Mouse (Mus musculus) urinary bladder, postnatal 14 days (tissue): ENCODE measurements around the gene Capns2.

Experiments
- DNase-seq: peaks from one replicate; pipeline ENCODE4 v3.0.0; 2021; ENCODE audit warnings: low spot score

Gene Capns2

DNA sequence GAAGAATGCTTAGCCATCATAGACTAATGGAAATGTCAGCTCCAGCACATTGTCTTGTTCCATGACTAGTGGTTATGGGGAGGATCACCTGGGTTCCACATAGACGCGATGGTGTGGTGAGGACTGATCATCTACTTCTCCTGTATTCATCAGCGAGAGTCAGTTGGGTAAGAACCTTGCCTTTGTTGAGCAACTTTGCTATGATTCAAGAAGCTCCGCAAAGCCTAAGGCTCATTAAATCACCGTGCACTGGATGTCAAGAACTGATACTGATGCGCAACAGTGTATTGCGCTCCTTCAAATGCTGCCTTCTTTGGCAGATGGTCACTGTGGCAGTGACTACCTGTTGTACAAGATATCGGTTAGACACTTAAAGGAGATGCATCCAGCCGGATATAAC is 5.3 kb downstream of the Capns2 start:
- DNase-seq, result no peak

DNA sequence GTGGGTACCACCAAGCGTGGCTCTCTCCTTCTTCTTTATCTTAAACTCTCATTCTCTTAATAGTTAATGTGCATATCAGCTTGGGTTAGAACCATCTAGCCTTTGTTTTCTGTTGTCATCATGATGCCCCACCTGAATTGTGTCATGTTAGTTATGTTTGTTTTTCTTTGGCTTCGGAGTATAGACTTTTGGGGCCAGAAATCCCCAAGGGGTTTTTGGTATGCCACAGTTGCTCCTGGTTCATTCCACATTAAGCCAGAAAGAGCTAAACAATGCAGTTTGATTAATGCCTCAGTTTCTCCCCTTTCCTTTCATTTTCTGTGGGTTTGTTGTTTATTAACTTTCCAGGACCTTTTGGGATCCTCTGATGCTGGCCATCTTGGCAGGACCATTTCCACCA is 7.2 kb downstream of the Capns2 start:
- DNase-seq, result no peak

DNA sequence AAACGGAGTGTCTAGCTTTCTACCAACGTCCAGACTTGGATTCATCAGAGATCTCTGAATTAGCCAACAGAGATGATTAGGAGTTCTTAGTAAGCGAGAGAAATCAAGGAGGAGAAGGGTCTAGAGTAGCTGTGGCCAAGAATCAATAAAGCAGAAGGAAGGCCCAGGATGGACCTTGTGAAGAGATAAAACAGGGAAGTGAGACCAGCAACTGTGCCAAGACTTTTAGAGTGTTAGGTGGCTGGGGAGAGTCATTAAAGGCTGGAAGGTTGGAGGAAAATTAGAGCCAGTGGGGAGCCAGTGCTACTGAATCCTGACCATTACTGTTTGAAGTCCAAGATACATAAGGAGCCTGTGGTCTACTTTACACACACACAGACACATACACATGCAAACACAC is 10.3 kb downstream of the Capns2 start:
- DNase-seq, result no peak

DNA sequence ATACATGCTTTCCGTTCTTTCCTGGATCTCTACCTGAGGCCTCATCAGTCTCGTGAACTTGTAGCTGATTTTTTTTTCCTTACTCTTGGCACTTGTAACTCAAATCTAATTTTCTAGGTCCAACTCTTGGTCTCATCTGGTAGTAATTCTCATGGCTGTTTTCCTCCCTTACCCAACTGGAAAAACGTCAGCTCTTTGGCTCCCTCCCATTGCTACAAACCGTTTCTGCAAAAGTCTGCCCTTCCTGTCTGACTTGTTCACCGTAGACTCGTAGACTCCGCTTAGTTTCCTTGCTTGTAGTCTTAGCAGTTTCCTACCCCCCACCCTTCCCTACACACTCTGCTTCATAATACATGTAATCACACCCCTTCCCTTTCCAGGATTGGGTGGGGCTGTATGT is 12.2 kb downstream of the Capns2 start:
- DNase-seq, result no peak

DNA sequence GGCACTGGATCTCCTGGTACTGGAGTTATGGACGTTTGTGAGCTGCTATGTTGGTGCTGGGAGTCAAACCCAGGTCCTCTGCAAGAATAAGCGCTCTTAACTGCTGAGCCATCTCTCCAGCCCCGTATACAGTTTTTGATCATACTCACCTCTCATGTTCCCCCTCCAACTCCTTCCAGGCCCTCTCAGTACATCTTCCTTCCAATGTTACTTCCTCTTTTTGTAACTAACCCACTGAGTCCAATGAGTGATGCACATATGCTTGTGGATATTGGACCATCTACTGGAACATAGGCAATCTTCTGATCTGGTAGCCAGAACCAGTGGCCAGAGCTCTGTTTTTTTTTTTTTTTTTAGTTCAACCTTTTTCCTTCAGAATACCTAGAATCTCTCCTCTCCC is 14.9 kb downstream of the Capns2 start:
- no peak for DNase-seq

DNA sequence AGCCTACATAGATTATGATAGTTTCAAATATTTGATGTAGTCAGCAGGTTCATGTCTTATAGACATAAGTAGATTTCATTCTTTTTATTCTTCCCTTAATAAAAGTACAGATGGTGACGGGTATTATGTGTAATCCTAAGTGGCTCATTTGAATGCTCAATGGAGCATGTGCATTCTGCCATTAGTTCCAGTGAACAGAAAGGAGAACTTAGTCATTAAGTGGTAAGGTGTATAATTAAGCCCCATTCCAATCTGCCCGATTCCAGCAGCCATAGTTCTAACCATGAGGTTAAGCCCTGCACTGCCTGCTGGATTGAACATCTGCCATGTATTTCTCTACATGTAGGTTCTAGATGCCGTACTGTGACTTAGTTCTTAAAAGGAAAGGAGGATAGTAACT is 20.6 kb downstream of the Capns2 start:
- no peak for DNase-seq

DNA sequence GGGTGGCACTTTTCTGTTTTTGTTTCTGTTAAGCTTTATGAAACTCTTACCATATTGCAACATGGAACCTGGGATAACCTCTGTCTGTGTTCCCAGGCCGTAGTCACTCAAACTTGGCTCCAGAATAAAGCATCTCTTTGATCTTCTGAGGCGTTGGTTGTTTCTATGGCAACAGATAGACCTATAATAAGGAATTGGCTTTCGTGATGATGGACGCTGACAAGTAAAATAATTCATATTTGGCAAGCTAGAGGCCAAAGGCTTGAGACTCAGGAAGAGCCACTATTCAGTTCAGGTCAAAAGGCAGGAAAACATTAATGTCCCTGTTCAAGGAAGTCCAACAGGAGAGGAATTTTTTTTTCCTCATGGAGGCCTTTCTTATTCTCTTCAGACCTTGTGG is 27.8 kb downstream of the Capns2 start:
- no peak for DNase-seq

DNA sequence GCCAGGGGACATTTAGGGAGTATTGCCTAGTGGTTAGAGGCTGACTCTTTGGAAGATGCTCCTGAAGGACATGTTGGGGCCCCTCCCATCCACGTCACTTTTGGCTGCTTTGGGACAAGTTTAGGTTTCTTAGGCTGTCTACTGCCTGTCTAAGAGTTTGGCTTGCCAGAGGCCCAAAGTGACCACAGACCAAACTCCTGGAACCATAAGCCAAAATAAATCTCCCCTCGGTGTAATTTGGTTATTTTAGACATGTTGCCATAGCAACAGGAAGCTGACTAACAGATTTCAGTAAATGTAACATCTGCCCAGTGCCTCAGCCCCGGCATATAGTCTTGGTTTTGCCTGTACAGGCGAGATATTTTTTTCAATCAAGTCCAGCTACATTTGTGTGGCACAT is 36.8 kb downstream of the Capns2 start:
- no peak for DNase-seq

DNA sequence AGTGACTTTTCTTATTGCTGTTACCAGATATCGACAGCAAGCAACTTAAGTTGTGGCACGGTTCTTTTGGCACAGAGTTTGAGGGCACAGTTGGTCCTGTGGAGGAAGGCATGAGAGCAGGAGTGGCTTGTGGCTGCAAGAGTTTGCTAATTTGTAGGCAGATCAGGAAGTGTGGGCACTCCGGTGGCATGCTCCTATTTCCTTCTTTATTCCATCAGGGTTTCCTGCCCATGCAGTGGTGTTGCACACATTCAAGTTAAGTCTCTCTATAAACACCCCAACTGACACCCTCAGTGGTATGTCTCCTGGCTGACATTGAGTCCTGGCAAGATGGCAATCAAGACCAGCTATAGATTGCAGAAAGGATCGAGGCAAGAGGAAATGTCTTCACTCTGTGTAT is 47.9 kb downstream of the Capns2 start:
- no peak for DNase-seq

DNA sequence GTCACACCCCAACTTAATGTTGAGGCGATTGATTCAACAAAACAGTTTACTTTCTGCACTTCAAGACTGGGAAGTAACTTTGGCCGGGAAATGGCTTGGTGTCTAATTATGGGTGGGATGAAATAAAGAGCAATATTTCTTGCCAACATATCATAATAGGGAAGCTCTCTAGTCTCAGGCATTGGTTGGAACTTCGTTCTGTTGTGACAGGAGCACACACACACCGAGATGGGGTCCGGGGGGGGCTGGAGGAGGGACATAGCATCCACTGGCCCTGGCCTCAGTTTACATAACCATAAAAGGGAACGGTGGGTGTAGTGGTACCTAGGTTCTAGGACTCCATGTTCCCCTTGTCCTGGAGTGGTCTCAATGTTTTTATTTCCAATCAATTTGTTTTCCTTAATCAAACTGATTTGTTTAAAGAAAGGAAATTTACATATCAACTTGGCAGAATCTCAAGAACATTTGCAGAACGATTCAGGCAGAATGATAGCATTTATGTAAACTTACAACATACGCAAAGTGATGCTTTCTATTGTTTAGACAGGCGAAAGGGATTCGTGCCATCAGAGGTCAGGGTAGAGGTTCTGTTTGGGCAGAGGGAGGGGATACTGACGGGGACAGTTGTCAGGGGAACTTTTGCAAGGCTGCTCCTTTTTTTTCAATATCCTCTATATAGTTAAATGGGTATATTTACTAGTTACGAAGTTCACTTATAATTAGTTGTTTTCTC is 49.6 kb downstream of the Capns2 start:
- DNase-seq, result no peak
